In genomic region chr5:105872916-105873315, GRCm38 (mm10) we compare ENCODE assay signal across 22 mouse cellular contexts. TPM values are rescaled to one million over a fixed set of nuclear protein-coding genes. Genes with fewer than 3 reads are reported as not detected.
DNase-seq lines count a peak whose midpoint lies in the region; ATAC-seq lines count a peak whose summit lies in the region.
"Had no signal": no experiment of that assay in that cellular context is flagged by ENCODE, and none has a peak within 500 bp of the region (broad histone marks: within the 10 kb centered on the region; RNA-seq: fewer than 3 reads in every experiment).

No protein-coding gene starts in this region.

- H3K4me3 ChIP-seq in heart, embryonic 11.5 days (ENCODE audit: low read depth, low read length) = no peak overlapping the region
- no peak overlapping the region for H3K4me3 ChIP-seq in forebrain, embryonic 14.5 days (ENCODE audit: low read depth, low read length)
- H3K4me3 ChIP-seq: embryonic facial prominence, embryonic 12.5 days; embryonic facial prominence, embryonic 15.5 days; forebrain, embryonic 15.5 days; heart, adult 2 months; heart, embryonic 12.5 days; hindbrain, embryonic 10.5 days; hindbrain, embryonic 13.5 days had no signal

- ATAC-seq in heart, embryonic 11.5 days (replicated peaks; ENCODE audit: insufficient number of reproducible peaks, low FRiP score, low TSS enrichment) = no peak
- ATAC-seq in forebrain, embryonic 14.5 days = no peak
- ATAC-seq: forebrain, embryonic 15.5 days; hindbrain, embryonic 16.5 days; intestine, embryonic 16.5 days had no signal

- 0 out of 2 replicates have a peak, but pooled peaks cover 2% of the 10 kb centered on the region for H3K27me3 ChIP-seq in heart, embryonic 11.5 days (ENCODE audit: control insufficient read depth, insufficient read depth, low read length)
- no peaks in the 10 kb centered on the region for H3K27me3 ChIP-seq in forebrain, embryonic 14.5 days (replicated peaks; ENCODE audit: control insufficient read depth, insufficient read depth, low read length)
- H3K27me3 ChIP-seq: embryonic facial prominence, embryonic 12.5 days; embryonic facial prominence, embryonic 15.5 days; hindbrain, embryonic 13.5 days had no signal

- 48% methylated on average over 7 of the region's 7 CpGs for WGBS in heart, embryonic 11.5 days (ENCODE audit: insufficient replicate concordance)
- WGBS in forebrain, embryonic 14.5 days = 62% methylated on average over 7 of the region's 7 CpGs

- H3K9me3 ChIP-seq in heart, embryonic 11.5 days (replicated peaks; ENCODE audit: control insufficient read depth, low read length) = no peaks in the 10 kb centered on the region
- H3K9me3 ChIP-seq in forebrain, embryonic 14.5 days (replicated peaks; ENCODE audit: control insufficient read depth, low read length) = no peaks in the 10 kb centered on the region
- H3K9me3 ChIP-seq: embryonic facial prominence, embryonic 12.5 days; embryonic facial prominence, embryonic 15.5 days; forebrain, embryonic 15.5 days; heart, embryonic 12.5 days; hindbrain, embryonic 10.5 days; hindbrain, embryonic 13.5 days had no signal

- 0 out of 2 replicates have a peak overlapping the region, but pooled peaks have one; percentile 5 for H3K9ac ChIP-seq in heart, embryonic 11.5 days (ENCODE audit: low read depth, low read length)
- no peak overlapping the region for H3K9ac ChIP-seq in forebrain, embryonic 14.5 days (ENCODE audit: low read length)
- H3K9ac ChIP-seq: embryonic facial prominence, embryonic 12.5 days; embryonic facial prominence, embryonic 15.5 days; forebrain, embryonic 15.5 days; heart, embryonic 12.5 days; hindbrain, embryonic 13.5 days had no signal

- H3K4me2 ChIP-seq in heart, embryonic 11.5 days = no peak overlapping the region
- H3K4me2 ChIP-seq in forebrain, embryonic 14.5 days (ENCODE audit: low read length) = no peak overlapping the region
- H3K4me2 ChIP-seq: embryonic facial prominence, embryonic 12.5 days; embryonic facial prominence, embryonic 15.5 days; forebrain, embryonic 15.5 days; heart, embryonic 12.5 days; hindbrain, embryonic 13.5 days had no signal

- DNase-seq in heart, adult 9 months (ENCODE audit: low spot score in 2 of 2) = no peak
- peak; percentile 20 for DNase-seq in thymus, postnatal 14 days
- no peak for DNase-seq in thymus, postnatal 10 days (ENCODE audit: low spot score in 2 of 2)
- DNase-seq in naive thymus-derived CD4-positive, alpha-beta T cell, adult 2 months (ENCODE audit: low read depth) = peak; percentile 27
- no peak for DNase-seq in forebrain, embryonic 14.5 days (ENCODE audit: low spot score)
- DNase-seq: adrenal gland, postnatal 10 days; adrenal gland, postnatal 36 days; cerebellum, adult 18-20 months; cerebellum, adult 9-10 months; cerebellum, postnatal 14 days; gastrocnemius, postnatal 25 days; heart, adult 2 months; kidney, adult 2 months had no signal

- peaks cover 2% of the 10 kb centered on the region for H3K4me1 ChIP-seq in heart, embryonic 11.5 days (ENCODE audit: control insufficient read depth, insufficient read depth, low read length)
- peaks cover 6% of the 10 kb centered on the region; the same call in 1 of the 2 replicates for H3K4me1 ChIP-seq in forebrain, embryonic 14.5 days (ENCODE audit: control insufficient read depth, insufficient read depth, low read length)

- H3K27ac ChIP-seq in heart, embryonic 11.5 days (ENCODE audit: low read depth, low read length) = no peak overlapping the region
- no peak overlapping the region for H3K27ac ChIP-seq in forebrain, embryonic 14.5 days (ENCODE audit: low read depth, low read length)
- H3K27ac ChIP-seq: embryonic facial prominence, embryonic 12.5 days; embryonic facial prominence, embryonic 15.5 days; forebrain, embryonic 15.5 days; heart, adult 2 months; hindbrain, embryonic 10.5 days; hindbrain, embryonic 13.5 days had no signal

- no peaks in the 10 kb centered on the region for H3K36me3 ChIP-seq in heart, embryonic 11.5 days (ENCODE audit: control insufficient read depth, insufficient read depth, low read length)
- H3K36me3 ChIP-seq in forebrain, embryonic 14.5 days (ENCODE audit: control insufficient read depth, insufficient read depth, low read length) = no peaks in the 10 kb centered on the region
- H3K36me3 ChIP-seq: embryonic facial prominence, embryonic 12.5 days; embryonic facial prominence, embryonic 15.5 days; forebrain, embryonic 15.5 days; heart, embryonic 12.5 days; hindbrain, embryonic 10.5 days; hindbrain, embryonic 13.5 days had no signal

RNA-seq across cellular contexts. Expression of gene Zfp326, which starts 3.4 kb away (rescaled TPM):
- 16.9 and 32.0 TPM in 2 replicates for polyA plus RNA-seq in heart, embryonic 11.5 days (2014; fragmentation: Nextera tagmentation; extraction: Ambion mirVana)
- 29.6 and 36.3 TPM in 2 replicates for polyA plus RNA-seq in forebrain, embryonic 14.5 days (2014; fragmentation: Nextera tagmentation; extraction: Ambion mirVana)

Comparison
In these comparisons a context has a peak if more than half of its experiments do, and no peak if none do; other contexts are left out.
1. DNase-seq: peak in thymus, postnatal 14 days (single experiment) and naive thymus-derived CD4-positive, alpha-beta T cell, adult 2 months (single experiment); none in heart, adult 9 months (0 of 2), thymus, postnatal 10 days (0 of 2) and forebrain, embryonic 14.5 days (single experiment).